Mouse (Mus musculus): ENCODE measurements at regions not wholly inside any gene's neighbourhood (a gene's known extent, or its start where the extent isn't known, plus 50 kb on each side); places are given as distances from the start of the nearest gene placed in this dataset.

DNA sequence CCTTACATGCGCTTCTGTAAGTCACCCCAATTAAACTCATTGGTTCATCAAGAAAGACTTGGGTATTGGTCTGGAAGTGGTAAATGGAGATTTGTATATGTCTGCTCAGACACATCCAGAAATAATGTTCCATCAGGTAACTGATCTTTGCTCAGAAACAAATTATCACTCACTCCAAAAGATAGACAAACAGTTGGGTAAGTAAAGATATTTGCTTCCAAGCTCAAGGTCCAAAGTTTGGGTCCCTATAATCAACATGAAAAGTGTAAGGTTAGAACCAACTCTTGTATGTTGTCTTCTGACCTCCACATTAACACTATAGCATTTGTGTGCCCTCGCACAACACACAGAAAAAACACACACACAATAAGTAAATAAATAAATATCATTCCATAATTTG, 232.0 kb downstream of the Rnf144a start:
- Histone ChIP-seq H3K4me1 (peaks cover 5% of the 10 kb centered on the region), H3K27ac (no peak overlapping the region), H3K27me3 (ENCODE audit: poor library complexity, severe bottlenecking) (no peaks in the 10 kb centered on the region), H3K9me3 (no peaks in the 10 kb centered on the region), H3K36me3 (replicated peaks) (no peaks in the 10 kb centered on the region), H3K4me3 (no peak overlapping the region)
- WGBS = 97% methylated on average over 2 of the region's 2 CpGs
- DNase-seq (ENCODE audit: extremely low spot score, low spot score) = no peak

GRCm38 (mm10) chr12:26180846-26181245, 234.2 kb downstream of the Rnf144a start:
- no peak overlapping the region for H3K27ac ChIP-seq
- no peaks in the 10 kb centered on the region for H3K27me3 ChIP-seq (ENCODE audit: poor library complexity, severe bottlenecking)
- H3K4me1 ChIP-seq = peaks cover 5% of the 10 kb centered on the region
- H3K9me3 ChIP-seq = no peaks in the 10 kb centered on the region
- WGBS = 80% methylated on average over 7 of the region's 7 CpGs
- H3K36me3 ChIP-seq (replicated peaks) = no peaks in the 10 kb centered on the region
- H3K4me3 ChIP-seq = no peak overlapping the region
- DNase-seq (ENCODE audit: extremely low spot score, low spot score) = no peak

- Histone ChIP-seq H3K4me1 (peaks cover 5% of the 10 kb centered on the region), H3K27me3 (ENCODE audit: poor library complexity, severe bottlenecking) (no peaks in the 10 kb centered on the region), H3K9me3 (no peaks in the 10 kb centered on the region), H3K27ac (no peak overlapping the region), H3K4me3 (no peak overlapping the region), H3K36me3 (replicated peaks) (no peaks in the 10 kb centered on the region)
- DNase-seq (ENCODE audit: extremely low spot score, low spot score) = no peak
- 75% methylated on average over 10 of the region's 10 CpGs for WGBS
Measured at GRCm38 (mm10) chr12:26176231-26176662, 238.8 kb downstream of the Rnf144a start.

GRCm38 (mm10) chr12:26163416-26163815, 251.6 kb downstream of the Rnf144a start:
- H3K9me3 ChIP-seq = no peaks in the 10 kb centered on the region
- H3K36me3 ChIP-seq (replicated peaks) = no peaks in the 10 kb centered on the region
- H3K27ac ChIP-seq = no peak overlapping the region
- H3K27me3 ChIP-seq (ENCODE audit: poor library complexity, severe bottlenecking) = no peaks in the 10 kb centered on the region
- no peak for DNase-seq (ENCODE audit: extremely low spot score, low spot score)
- 80% methylated on average over 3 of the region's 3 CpGs for WGBS
- no peaks in the 10 kb centered on the region for H3K4me1 ChIP-seq
- no peak overlapping the region for H3K4me3 ChIP-seq

GRCm38 (mm10) chr12:26160861-26161615, 254.0 kb downstream of the Rnf144a start:
- Histone ChIP-seq H3K27me3 (ENCODE audit: poor library complexity, severe bottlenecking) (no peaks in the 10 kb centered on the region), H3K36me3 (replicated peaks) (no peaks in the 10 kb centered on the region), H3K4me1 (no peaks in the 10 kb centered on the region), H3K4me3 (no peak overlapping the region), H3K27ac (no peak overlapping the region), H3K9me3 (no peaks in the 10 kb centered on the region)
- no peak for DNase-seq (ENCODE audit: extremely low spot score, low spot score)
- 93% methylated on average over 11 of the region's 11 CpGs for WGBS

GRCm38 (mm10) chr12:26152992-26153391, 262.1 kb downstream of the Rnf144a start:
- H3K36me3 ChIP-seq (replicated peaks) = no peaks in the 10 kb centered on the region
- no peak overlapping the region for H3K27ac ChIP-seq
- no peaks in the 10 kb centered on the region for H3K27me3 ChIP-seq (ENCODE audit: poor library complexity, severe bottlenecking)
- DNase-seq (ENCODE audit: extremely low spot score, low spot score) = no peak
- no peaks in the 10 kb centered on the region for H3K9me3 ChIP-seq
- no peak overlapping the region for H3K4me3 ChIP-seq
- 58% methylated on average over 8 of the region's 8 CpGs for WGBS
- H3K4me1 ChIP-seq = peaks cover 7% of the 10 kb centered on the region

- Histone ChIP-seq H3K36me3 (replicated peaks) (no peaks in the 10 kb centered on the region), H3K27ac (no peak overlapping the region), H3K27me3 (ENCODE audit: poor library complexity, severe bottlenecking) (no peaks in the 10 kb centered on the region), H3K4me1 (peaks cover 10% of the 10 kb centered on the region; the same call in 1 of the 2 replicates), H3K9me3 (no peaks in the 10 kb centered on the region), H3K4me3 (no peak overlapping the region)
- 77% methylated on average over 3 of the region's 3 CpGs for WGBS
- no peak for DNase-seq (ENCODE audit: extremely low spot score, low spot score)
Measured at GRCm38 (mm10) chr12:26146336-26146735, 268.7 kb downstream of the Rnf144a start.

GRCm38 (mm10) chr12:26145085-26145714, 269.9 kb downstream of the Rnf144a start:
- H3K36me3 ChIP-seq (replicated peaks) = no peaks in the 10 kb centered on the region
- no peak overlapping the region for H3K27ac ChIP-seq
- H3K4me3 ChIP-seq = no peak overlapping the region
- peaks cover 10% of the 10 kb centered on the region; the same call in 1 of the 2 replicates for H3K4me1 ChIP-seq
- H3K27me3 ChIP-seq (ENCODE audit: poor library complexity, severe bottlenecking) = no peaks in the 10 kb centered on the region
- no peaks in the 10 kb centered on the region for H3K9me3 ChIP-seq
- 67% methylated on average over 6 of the region's 6 CpGs for WGBS
- DNase-seq (ENCODE audit: extremely low spot score, low spot score) = no peak

DNA sequence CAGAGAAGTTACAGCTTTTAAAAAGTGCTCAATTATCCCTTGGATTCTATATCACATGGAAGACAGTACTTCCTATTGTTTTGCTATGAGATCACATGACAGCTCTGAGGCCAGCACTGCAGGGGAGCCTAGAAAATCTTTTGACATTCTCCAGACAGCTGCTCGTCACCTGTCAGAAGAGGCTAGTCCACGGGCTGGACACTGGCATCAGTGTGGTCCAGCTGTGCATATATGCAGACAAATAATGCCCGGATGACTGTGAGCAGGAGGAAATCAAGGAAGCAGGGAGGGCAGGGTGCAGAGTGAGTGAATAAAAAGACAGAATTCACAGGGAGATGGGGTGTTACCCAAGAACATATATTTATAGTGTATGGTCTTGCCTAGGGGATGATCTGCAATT, 270.4 kb downstream of the Rnf144a start:
- Histone ChIP-seq H3K4me1 (peaks cover 10% of the 10 kb centered on the region; the same call in 1 of the 2 replicates), H3K9me3 (no peaks in the 10 kb centered on the region), H3K27me3 (ENCODE audit: poor library complexity, severe bottlenecking) (no peaks in the 10 kb centered on the region), H3K4me3 (no peak overlapping the region), H3K36me3 (replicated peaks) (no peaks in the 10 kb centered on the region), H3K27ac (no peak overlapping the region)
- no peak for DNase-seq (ENCODE audit: extremely low spot score, low spot score)
- 67% methylated on average over 3 of the region's 3 CpGs for WGBS

GRCm38 (mm10) chr12:26143411-26143810, 271.6 kb downstream of the Rnf144a start:
- H3K36me3 ChIP-seq (replicated peaks) = no peaks in the 10 kb centered on the region
- H3K27me3 ChIP-seq (ENCODE audit: poor library complexity, severe bottlenecking) = no peaks in the 10 kb centered on the region
- no peaks in the 10 kb centered on the region for H3K9me3 ChIP-seq
- no peak overlapping the region for H3K4me3 ChIP-seq
- 88% methylated on average over 6 of the region's 6 CpGs for WGBS
- peaks cover 10% of the 10 kb centered on the region; the same call in 1 of the 2 replicates for H3K4me1 ChIP-seq
- no peak overlapping the region for H3K27ac ChIP-seq
- DNase-seq (ENCODE audit: extremely low spot score, low spot score) = no peak

DNA sequence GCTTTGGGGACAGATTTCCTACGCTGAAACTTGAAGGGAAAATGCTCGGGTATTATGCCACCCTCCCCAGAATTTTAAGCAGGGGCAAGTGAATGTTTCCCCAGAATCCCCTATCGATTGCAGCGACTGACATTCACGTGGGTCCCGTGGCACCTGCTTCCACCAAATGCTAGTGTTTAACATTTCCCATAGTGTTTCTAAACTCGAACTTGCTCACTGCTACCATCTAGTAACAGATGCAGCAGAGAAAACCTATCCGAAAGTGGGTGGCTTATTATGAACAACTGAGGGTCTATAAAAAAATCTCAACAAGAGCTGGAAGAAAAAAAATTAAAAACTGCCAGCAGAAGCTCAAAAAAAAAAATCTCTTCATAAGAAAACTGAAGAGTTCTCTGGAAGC, 284.2 kb downstream of the Rnf144a start:
- no peaks in the 10 kb centered on the region for H3K9me3 ChIP-seq
- no peak overlapping the region for H3K27ac ChIP-seq
- no peaks in the 10 kb centered on the region for H3K4me1 ChIP-seq
- H3K36me3 ChIP-seq (replicated peaks) = no peaks in the 10 kb centered on the region
- 93% methylated on average over 8 of the region's 8 CpGs for WGBS
- no peaks in the 10 kb centered on the region for H3K27me3 ChIP-seq (ENCODE audit: poor library complexity, severe bottlenecking)
- no peak for DNase-seq (ENCODE audit: extremely low spot score, low spot score)
- no peak overlapping the region for H3K4me3 ChIP-seq

- Histone ChIP-seq H3K4me1 (no peaks in the 10 kb centered on the region), H3K36me3 (replicated peaks) (no peaks in the 10 kb centered on the region), H3K9me3 (no peaks in the 10 kb centered on the region), H3K27ac (no peak overlapping the region), H3K27me3 (ENCODE audit: poor library complexity, severe bottlenecking) (no peaks in the 10 kb centered on the region), H3K4me3 (no peak overlapping the region)
- DNase-seq (ENCODE audit: extremely low spot score, low spot score) = no peak
- WGBS = 86% methylated on average over 3 of the region's 3 CpGs
Measured at GRCm38 (mm10) chr12:26130011-26130410, 285.0 kb downstream of the Rnf144a start.

DNA sequence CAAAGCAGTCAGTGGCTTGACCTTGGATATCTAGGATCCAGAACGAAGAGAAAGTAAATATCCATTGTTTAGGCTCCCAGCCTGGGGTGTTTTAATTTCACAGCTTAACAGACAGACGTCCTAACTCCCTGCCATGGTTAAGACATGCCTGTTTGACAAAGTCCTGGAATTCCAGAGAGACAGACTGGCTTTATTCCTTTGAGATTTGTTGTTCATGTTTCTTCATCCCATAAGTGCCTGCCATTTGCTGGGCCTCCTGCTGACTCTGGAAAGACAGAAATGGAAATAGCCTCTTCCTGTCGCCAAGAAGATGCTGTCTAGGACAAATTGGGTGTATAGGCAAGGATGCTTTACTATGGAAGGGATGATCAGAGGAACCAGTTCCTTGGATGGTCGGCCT, 285.5 kb downstream of the Rnf144a start:
- DNase-seq (ENCODE audit: extremely low spot score, low spot score) = no peak
- H3K4me3 ChIP-seq = no peak overlapping the region
- H3K9me3 ChIP-seq = no peaks in the 10 kb centered on the region
- no peaks in the 10 kb centered on the region for H3K27me3 ChIP-seq (ENCODE audit: poor library complexity, severe bottlenecking)
- H3K4me1 ChIP-seq = no peaks in the 10 kb centered on the region
- no peak overlapping the region for H3K27ac ChIP-seq
- H3K36me3 ChIP-seq (replicated peaks) = no peaks in the 10 kb centered on the region
- 66% methylated on average over 4 of the region's 4 CpGs for WGBS

All from forebrain, embryonic 10.5 days (tissue).